Mouse (Mus musculus) neural tube, embryonic 15.5 days (tissue): ENCODE measurements around the gene Ppp2r3a. TPM values are rescaled to one million over a fixed set of nuclear protein-coding genes. Genes with fewer than 3 reads are reported as not detected.

Source experiments
- ATAC-seq: fragments of 200-750 bp; cut with Nextera tagmentation; 2 replicates; pipeline ENCODE4 v1.8.0; 2017; ENCODE audit warnings: mild to moderate bottlenecking, moderate TSS enrichment, moderate library complexity; ENCODE audit not compliant: low FRiP score
- H3K27ac ChIP-seq: fragments of 300-500 bp; sonication (generic); replicated peaks from 2 replicates; pipeline ENCODE4 v1.5.1; 2015; ENCODE audit warnings: mild to moderate bottlenecking, inconsistent platforms
- H3K27me3 ChIP-seq: fragments of 300-500 bp; sonication (generic); replicated peaks from 2 replicates; pipeline ENCODE4 v1.6.1; 2015; ENCODE audit warnings: inconsistent platforms
- H3K36me3 ChIP-seq: fragments of 300-500 bp; sonication (generic); 2 replicates; pipeline ENCODE4 v1.6.1; 2015; ENCODE audit warnings: inconsistent platforms
- H3K4me1 ChIP-seq: fragments of 300-500 bp; sonication (generic); 2 replicates; pipeline ENCODE4 v1.6.1; 2015; ENCODE audit warnings: inconsistent platforms
- H3K4me2 ChIP-seq: fragments of 300-500 bp; sonication (generic); 2 replicates; pipeline ENCODE4 v1.6.1; 2015; ENCODE audit warnings: inconsistent platforms, mild to moderate bottlenecking, moderate library complexity
- H3K4me3 ChIP-seq: fragments of 300-500 bp; sonication (generic); replicated peaks from 2 replicates; pipeline ENCODE4 v1.5.1; 2015; ENCODE audit warnings: mild to moderate bottlenecking, inconsistent platforms
- H3K9ac ChIP-seq: fragments of 300-500 bp; sonication (generic); replicated peaks from 2 replicates; pipeline ENCODE4 v1.6.1; 2015; ENCODE audit warnings: mild to moderate bottlenecking, inconsistent platforms
- H3K9me3 ChIP-seq: fragments of 300-500 bp; sonication (generic); replicated peaks from 2 replicates; pipeline ENCODE4 v1.6.1; 2016; ENCODE audit warnings: inconsistent platforms
- WGBS: fragments of 180-500 bp; shearing (Covaris S2); methylation state at CpG from one replicate; pipeline ENCODE4 v1.1.7; 2015; ENCODE audit warnings: mixed read lengths; 5-methylcytosine and 5-hydroxymethylcytosine counted together
- polyA plus RNA-seq: library from polyadenylated mRNA; unstranded; fragments of >200 nt; fragmentation: Nextera tagmentation; extraction: Ambion mirVana; gene quantifications from 2 replicates; pipeline ENCODE4 v1.2.1, GENCODE M21; 2015

The Ppp2r3a gene
- polyA plus RNA-seq, 1 experiment from 2014 or later, result 20.5 TPM

- Histone ChIP-seq H3K27me3 (no peaks in the 10 kb centered on the region), H3K9ac (no peak overlapping the region), H3K27ac (no peak overlapping the region), H3K9me3 (no peaks in the 10 kb centered on the region), H3K36me3 (no peaks in the 10 kb centered on the region), H3K4me2 (no peak overlapping the region), H3K4me1 (peaks cover 12% of the 10 kb centered on the region), H3K4me3 (no peak overlapping the region)
- WGBS, result 97% methylated on average over 3 of the region's 3 CpGs
- ATAC-seq, result no peak
These were observed 47.5 kb downstream of the Ppp2r3a start for GRCm38 (mm10) chr9:101204059-101204458.

GRCm38 (mm10) chr9:101200627-101201026 lies 51.0 kb downstream of the Ppp2r3a start:
- no peak overlapping the region for H3K9ac ChIP-seq
- H3K27ac ChIP-seq, result no peak overlapping the region
- no peak overlapping the region for H3K4me3 ChIP-seq
- WGBS, result 22% methylated on average over 5 of the region's 5 CpGs
- no peaks in the 10 kb centered on the region for H3K9me3 ChIP-seq
- no peaks in the 10 kb centered on the region for H3K36me3 ChIP-seq
- H3K27me3 ChIP-seq, result no peaks in the 10 kb centered on the region
- H3K4me2 ChIP-seq, result no peak overlapping the region
- H3K4me1 ChIP-seq, result peaks cover 9% of the 10 kb centered on the region; the same call in 1 of the 2 replicates
- no peak for ATAC-seq

GRCm38 (mm10) chr9:101198804-101199203 lies 52.8 kb downstream of the Ppp2r3a start:
- 69% methylated on average over 6 of the region's 6 CpGs for WGBS
- H3K9ac ChIP-seq, result no peak overlapping the region
- H3K9me3 ChIP-seq, result no peaks in the 10 kb centered on the region
- H3K27me3 ChIP-seq, result no peaks in the 10 kb centered on the region
- ATAC-seq, result no peak
- peaks cover 9% of the 10 kb centered on the region; the same call in 1 of the 2 replicates for H3K4me1 ChIP-seq
- no peaks in the 10 kb centered on the region for H3K36me3 ChIP-seq
- no peak overlapping the region for H3K27ac ChIP-seq
- H3K4me3 ChIP-seq, result no peak overlapping the region
- no peak overlapping the region for H3K4me2 ChIP-seq

- H3K27me3 ChIP-seq, result no peaks in the 10 kb centered on the region
- 84% methylated on average over 3 of the region's 3 CpGs for WGBS
- no peak overlapping the region for H3K27ac ChIP-seq
- no peak for ATAC-seq
- H3K9ac ChIP-seq, result no peak overlapping the region
- H3K4me1 ChIP-seq, result peaks cover 9% of the 10 kb centered on the region; the same call in 1 of the 2 replicates
- H3K36me3 ChIP-seq, result no peaks in the 10 kb centered on the region
- H3K9me3 ChIP-seq, result no peaks in the 10 kb centered on the region
- no peak overlapping the region for H3K4me2 ChIP-seq
- no peak overlapping the region for H3K4me3 ChIP-seq
These were observed 53.3 kb downstream of the Ppp2r3a start for GRCm38 (mm10) chr9:101198261-101198660.

GRCm38 (mm10) chr9:101181962-101182701 lies 69.5 kb downstream of the Ppp2r3a start:
- H3K27ac ChIP-seq, result no peak overlapping the region
- H3K9me3 ChIP-seq, result no peaks in the 10 kb centered on the region
- no peak overlapping the region for H3K4me3 ChIP-seq
- no peak overlapping the region for H3K4me2 ChIP-seq
- no peak overlapping the region for H3K9ac ChIP-seq
- H3K36me3 ChIP-seq, result peaks cover 24% of the 10 kb centered on the region
- H3K27me3 ChIP-seq, result no peaks in the 10 kb centered on the region
- 41% methylated on average over 5 of the region's 5 CpGs for WGBS
- ATAC-seq, result peak; percentile 72
- H3K4me1 ChIP-seq, result 0 out of 2 replicates have a peak, but pooled peaks cover 2% of the 10 kb centered on the region

GRCm38 (mm10) chr9:101181291-101181690 lies 70.3 kb downstream of the Ppp2r3a start:
- Histone ChIP-seq H3K9me3 (no peaks in the 10 kb centered on the region), H3K4me2 (no peak overlapping the region), H3K36me3 (peaks cover 28% of the 10 kb centered on the region), H3K4me3 (no peak overlapping the region), H3K27ac (no peak overlapping the region), H3K27me3 (no peaks in the 10 kb centered on the region), H3K4me1 (0 out of 2 replicates have a peak, but pooled peaks cover 2% of the 10 kb centered on the region), H3K9ac (no peak overlapping the region)
- WGBS, result 61% methylated on average over 6 of the region's 6 CpGs
- no peak for ATAC-seq

GRCm38 (mm10) chr9:101180234-101180633 lies 71.4 kb downstream of the Ppp2r3a start:
- no peak overlapping the region for H3K4me2 ChIP-seq
- no peak overlapping the region for H3K9ac ChIP-seq
- ATAC-seq, result no peak
- no peak overlapping the region for H3K4me3 ChIP-seq
- no peaks in the 10 kb centered on the region for H3K27me3 ChIP-seq
- no peak overlapping the region for H3K27ac ChIP-seq
- H3K4me1 ChIP-seq, result 0 out of 2 replicates have a peak, but pooled peaks cover 2% of the 10 kb centered on the region
- WGBS, result 52% methylated on average over 2 of the region's 2 CpGs
- H3K36me3 ChIP-seq, result peaks cover 25% of the 10 kb centered on the region
- no peaks in the 10 kb centered on the region for H3K9me3 ChIP-seq

- Histone ChIP-seq H3K4me1 (no peaks in the 10 kb centered on the region), H3K27ac (no peak overlapping the region), H3K9ac (no peak overlapping the region), H3K4me3 (no peak overlapping the region), H3K4me2 (no peak overlapping the region), H3K27me3 (no peaks in the 10 kb centered on the region), H3K36me3 (no peaks in the 10 kb centered on the region), H3K9me3 (no peaks in the 10 kb centered on the region)
- 92% methylated on average over 1 of the region's 1 CpGs for WGBS
- ATAC-seq, result no peak
These were observed 91.0 kb downstream of the Ppp2r3a start for GRCm38 (mm10) chr9:101160627-101161026.

GRCm38 (mm10) chr9:101160092-101160491 lies 91.5 kb downstream of the Ppp2r3a start:
- Histone ChIP-seq H3K4me2 (no peak overlapping the region), H3K4me3 (no peak overlapping the region), H3K36me3 (no peaks in the 10 kb centered on the region), H3K27me3 (no peaks in the 10 kb centered on the region), H3K4me1 (no peaks in the 10 kb centered on the region), H3K27ac (no peak overlapping the region), H3K9me3 (no peaks in the 10 kb centered on the region), H3K9ac (no peak overlapping the region)
- no peak for ATAC-seq
- 67% methylated on average over 5 of the region's 5 CpGs for WGBS

GRCm38 (mm10) chr9:101159431-101159830 lies 92.2 kb downstream of the Ppp2r3a start:
- H3K4me3 ChIP-seq, result no peak overlapping the region
- H3K27ac ChIP-seq, result no peak overlapping the region
- no peak for ATAC-seq
- no peak overlapping the region for H3K9ac ChIP-seq
- no peak overlapping the region for H3K4me2 ChIP-seq
- no peaks in the 10 kb centered on the region for H3K9me3 ChIP-seq
- no peaks in the 10 kb centered on the region for H3K4me1 ChIP-seq
- 93% methylated on average over 1 of the region's 1 CpGs for WGBS
- no peaks in the 10 kb centered on the region for H3K27me3 ChIP-seq
- H3K36me3 ChIP-seq, result no peaks in the 10 kb centered on the region

- no peak for ATAC-seq
- Histone ChIP-seq H3K27ac (no peak overlapping the region), H3K36me3 (peaks cover 11% of the 10 kb centered on the region), H3K4me1 (no peaks in the 10 kb centered on the region), H3K9me3 (no peaks in the 10 kb centered on the region), H3K9ac (no peak overlapping the region), H3K4me2 (no peak overlapping the region), H3K4me3 (no peak overlapping the region), H3K27me3 (no peaks in the 10 kb centered on the region)
- WGBS, result 80% methylated on average over 5 of the region's 5 CpGs
These were observed 98.7 kb downstream of the Ppp2r3a start for GRCm38 (mm10) chr9:101152872-101153271.

GRCm38 (mm10) chr9:101143635-101144034 lies 108.0 kb downstream of the Ppp2r3a start:
- H3K4me3 ChIP-seq, result no peak overlapping the region
- H3K36me3 ChIP-seq, result peaks cover 30% of the 10 kb centered on the region
- no peak overlapping the region for H3K27ac ChIP-seq
- no peak overlapping the region for H3K4me2 ChIP-seq
- ATAC-seq, result no peak
- 92% methylated on average over 4 of the region's 4 CpGs for WGBS
- H3K4me1 ChIP-seq, result no peaks in the 10 kb centered on the region
- H3K27me3 ChIP-seq, result no peaks in the 10 kb centered on the region
- no peaks in the 10 kb centered on the region for H3K9me3 ChIP-seq
- no peak overlapping the region for H3K9ac ChIP-seq
